Mouse (Mus musculus) G1E (cell line): ENCODE data around the gene Adam15. TPM values are rescaled to one million over a fixed set of nuclear protein-coding genes. Genes with fewer than 3 reads are reported as not detected.

ENCODE experiments used
- ATAC-seq: 2 replicates; pipeline ENCODE4 v1.8.0; 2016; ENCODE audit warnings: mild to moderate bottlenecking; ENCODE audit not compliant: insufficient number of reproducible peaks, poor library complexity, low FRiP score, severe bottlenecking; ENCODE audit errors: extremely low read depth
- DNase-seq: peaks from one replicate; pipeline ENCODE4 v3.0.0; 2012; ENCODE audit warnings: low spot score
- H3K27me3 ChIP-seq: 2 replicates; pipeline ENCODE4 v1.6.1; 2012; ENCODE audit warnings: mild to moderate bottlenecking, low read length, inconsistent platforms; ENCODE audit not compliant: insufficient read depth
- H3K36me3 ChIP-seq: replicated peaks from 2 replicates; pipeline ENCODE3; 2012; ENCODE audit warnings: mild to moderate bottlenecking, inconsistent platforms
- H3K4me1 ChIP-seq: 2 replicates; pipeline ENCODE4 v1.6.1; 2012; ENCODE audit warnings: low read depth, low read length, inconsistent platforms, mixed read lengths; ENCODE audit not compliant: insufficient read depth
- H3K4me3 ChIP-seq: 2 replicates; pipeline ENCODE4 v1.5.1; 2012; ENCODE audit warnings: low read depth, mild to moderate bottlenecking, inconsistent platforms, low read length, moderate library complexity, mixed read lengths
- H3K9me3 ChIP-seq: replicated peaks from 2 replicates; pipeline ENCODE4 v1.6.1; 2012; ENCODE audit warnings: inconsistent platforms
- CTCF ChIP-seq: IDR thresholded peaks from 2 replicates; pipeline ENCODE4 v1.5.1; 2012; ENCODE audit warnings: low read depth, low read length, inconsistent platforms, mixed read lengths
- GATA1 ChIP-seq: IDR thresholded peaks from 2 replicates; pipeline ENCODE4 v1.6.1; 2012; ENCODE audit warnings: borderline replicate concordance, low read length, inconsistent platforms, mixed read lengths
- GATA2 ChIP-seq: IDR thresholded peaks from 2 replicates; pipeline ENCODE4 v1.6.1; 2012; ENCODE audit warnings: low read depth, low read length, inconsistent platforms, borderline replicate concordance
- POLR2AphosphoS5 ChIP-seq: IDR thresholded peaks from 2 replicates; pipeline ENCODE4 v1.6.1; 2012; ENCODE audit warnings: low read depth, low read length, inconsistent platforms; ENCODE audit not compliant: insufficient replicate concordance
- TAL1 ChIP-seq: conservative IDR thresholded peaks from 2 replicates; pipeline ENCODE4 v1.6.1; 2012; ENCODE audit warnings: low read depth, low read length, inconsistent platforms, mixed read lengths
- polyA plus RNA-seq: library from polyadenylated mRNA; stranded (reverse); fragments of >175 nt; gene quantifications from 2 replicates; pipeline ENCODE4 v1.2.3, GENCODE M21; 2012
- total RNA-seq, 2 experiments: library from RNA; stranded (forward) in 1 of 2; stranded (reverse) in 1 of 2; fragments of 200-1000 nt in 1 of 2; fragments of >200 nt in 1 of 2; fragmentation: Nextera tagmentation in 1 of 2; gene quantifications; 2 replicates each; pipeline ENCODE4 v1.2.3; 2014 to 2017

Gene Adam15
- total and polyA plus RNA-seq, 3 experiments, result 0.05 to 1.4 TPM; not detected in 1

- no peak for ATAC-seq
- Histone ChIP-seq H3K9me3 (no peaks in the 10 kb centered on the region), H3K4me1 (peaks cover 84% of the 10 kb centered on the region), H3K4me3 (no peak overlapping the region), H3K36me3 (peaks cover 100% of the 10 kb centered on the region), H3K27me3 (no peaks in the 10 kb centered on the region)
- no peak for DNase-seq
- no peak for TF ChIP-seq CTCF
- no peak for TF ChIP-seq GATA2
- TF ChIP-seq POLR2AphosphoS5, result no peak
- no peak for TF ChIP-seq GATA1
These were observed 34.0 kb upstream of the Adam15 start for GRCm38 (mm10) chr3:89383651-89384255.

GRCm38 (mm10) chr3:89382950-89383349, 33.2 kb upstream of the Adam15 start:
- H3K36me3 ChIP-seq, result peaks cover 100% of the 10 kb centered on the region
- H3K4me3 ChIP-seq, result no peak overlapping the region
- no peak for TF ChIP-seq GATA2
- TF ChIP-seq TAL1, result no peak
- no peak for TF ChIP-seq GATA1
- no peak for TF ChIP-seq POLR2AphosphoS5
- no peak for TF ChIP-seq CTCF
- H3K27me3 ChIP-seq, result no peaks in the 10 kb centered on the region
- H3K4me1 ChIP-seq, result peaks cover 84% of the 10 kb centered on the region
- ATAC-seq (no peak), DNase-seq (no peak)
- no peaks in the 10 kb centered on the region for H3K9me3 ChIP-seq

GRCm38 (mm10) chr3:89382033-89382882, 32.5 kb upstream of the Adam15 start:
- H3K36me3 ChIP-seq, result peaks cover 100% of the 10 kb centered on the region
- H3K9me3 ChIP-seq, result no peaks in the 10 kb centered on the region
- no peak for TF ChIP-seq POLR2AphosphoS5
- TF ChIP-seq TAL1, result no peak
- no peak for TF ChIP-seq GATA2
- no peak for TF ChIP-seq CTCF
- TF ChIP-seq GATA1, result no peak
- H3K4me3 ChIP-seq, result no peak overlapping the region
- ATAC-seq (no peak), DNase-seq (no peak)
- peaks cover 80% of the 10 kb centered on the region for H3K4me1 ChIP-seq
- H3K27me3 ChIP-seq, result no peaks in the 10 kb centered on the region

GRCm38 (mm10) chr3:89381233-89381632, 31.4 kb upstream of the Adam15 start:
- ATAC-seq (no peak), DNase-seq (no peak)
- no peak overlapping the region for H3K4me3 ChIP-seq
- peaks cover 100% of the 10 kb centered on the region for H3K36me3 ChIP-seq
- H3K27me3 ChIP-seq, result no peaks in the 10 kb centered on the region
- TF ChIP-seq POLR2AphosphoS5, result no peak
- no peak for TF ChIP-seq TAL1
- TF ChIP-seq GATA1, result no peak
- TF ChIP-seq CTCF, result no peak
- TF ChIP-seq GATA2, result no peak
- peaks cover 70% of the 10 kb centered on the region for H3K4me1 ChIP-seq
- no peaks in the 10 kb centered on the region for H3K9me3 ChIP-seq

- Histone ChIP-seq H3K4me3 (no peak overlapping the region), H3K36me3 (peaks cover 97% of the 10 kb centered on the region), H3K4me1 (peaks cover 65% of the 10 kb centered on the region), H3K9me3 (no peaks in the 10 kb centered on the region), H3K27me3 (no peaks in the 10 kb centered on the region)
- ATAC-seq (no peak), DNase-seq (no peak)
- TF ChIP-seq TAL1, result no peak
- no peak for TF ChIP-seq GATA2
- TF ChIP-seq GATA1, result no peak
- TF ChIP-seq CTCF, result no peak
- TF ChIP-seq POLR2AphosphoS5, result no peak
These were observed 30.9 kb upstream of the Adam15 start for GRCm38 (mm10) chr3:89380711-89381110.

- TF ChIP-seq CTCF (no peak), GATA2 (no peak), GATA1 (no peak), TAL1 (no peak), POLR2AphosphoS5 (no peak)
- peaks cover 93% of the 10 kb centered on the region for H3K36me3 ChIP-seq
- no peaks in the 10 kb centered on the region for H3K27me3 ChIP-seq
These were observed 30.5 kb upstream of the Adam15 start for GRCm38 (mm10) chr3:89380291-89380690.

More at GRCm38 (mm10) chr3:89380291-89380690, 30.5 kb upstream of the Adam15 start:
- no peak for DNase-seq
- H3K4me1 ChIP-seq, result peaks cover 61% of the 10 kb centered on the region
- no peak overlapping the region for H3K4me3 ChIP-seq
- no peak for ATAC-seq
- H3K9me3 ChIP-seq, result no peaks in the 10 kb centered on the region
